Mouse (Mus musculus) layer of hippocampus, postnatal 14 days (tissue): Measurements from ENCODE around the gene Wdr91. TPM values are rescaled to one million over a fixed set of nuclear protein-coding genes. Genes with fewer than 3 reads are reported as not detected.

Source experiments
- DNase-seq, 2 experiments: peaks; one replicate each; pipeline ENCODE4 v3.0.0; 2021 to 2022; ENCODE audit warnings: low spot score in 2 of 2, mixed read lengths in 1 of 2
- total RNA-seq, 2 experiments: library from RNA; stranded (reverse); gene quantifications; 2 replicates each; pipeline ENCODE4 v1.2.3; 2021

Gene Wdr91
- total RNA-seq, 2 experiments from 2014 or later: 34.6 to 38.6 TPM

GRCm38 (mm10) chr6:34919956-34920355, 9.3 kb upstream of the Wdr91 start, which contains the start of gene Stra8:
TSS of gene Stra8 (plus strand) at chr6:34920163.
- no peak for DNase-seq

- DNase-seq: no peak
These were observed 8.5 kb upstream of the Wdr91 start for GRCm38 (mm10) chr6:34919146-34919545.

GRCm38 (mm10) chr6:34914462-34914861, 3.8 kb upstream of the Wdr91 start:
- no peak for DNase-seq

GRCm38 (mm10) chr6:34913341-34914040, 2.8 kb upstream of the Wdr91 start:
- DNase-seq: no peak

- DNase-seq: no peak
These were observed 888 bp downstream of the Wdr91 start for GRCm38 (mm10) chr6:34909631-34910345.

- DNase-seq: no peak
These were observed 2.9 kb downstream of the Wdr91 start for GRCm38 (mm10) chr6:34907696-34908260.

- DNase-seq: no peak
These were observed 3.5 kb downstream of the Wdr91 start for GRCm38 (mm10) chr6:34907121-34907614.

- DNase-seq: peak in 1 of 2 experiments; percentile 62
These were observed 4.0 kb downstream of the Wdr91 start for GRCm38 (mm10) chr6:34906661-34907060.

- no peak for DNase-seq
These were observed 4.6 kb downstream of the Wdr91 start for GRCm38 (mm10) chr6:34906125-34906524.

GRCm38 (mm10) chr6:34904361-34904760, 6.3 kb downstream of the Wdr91 start:
- DNase-seq: no peak

GRCm38 (mm10) chr6:34903851-34904250, 6.8 kb downstream of the Wdr91 start:
- no peak for DNase-seq

- DNase-seq: no peak
These were observed 7.2 kb downstream of the Wdr91 start for GRCm38 (mm10) chr6:34903441-34903840.

GRCm38 (mm10) chr6:34902578-34902977, 8.1 kb downstream of the Wdr91 start:
- no peak for DNase-seq

- DNase-seq: no peak
These were observed 8.7 kb downstream of the Wdr91 start for GRCm38 (mm10) chr6:34901911-34902444.

- DNase-seq: no peak
These were observed 9.7 kb downstream of the Wdr91 start for GRCm38 (mm10) chr6:34900990-34901389.

- DNase-seq: no peak
These were observed 11.5 kb downstream of the Wdr91 start for GRCm38 (mm10) chr6:34899127-34899526.

GRCm38 (mm10) chr6:34896168-34896780, 14.4 kb downstream of the Wdr91 start:
- no peak for DNase-seq

GRCm38 (mm10) chr6:34895569-34895968, 15.1 kb downstream of the Wdr91 start:
- DNase-seq: no peak

- DNase-seq: no peak
These were observed 21.5 kb downstream of the Wdr91 start for GRCm38 (mm10) chr6:34889185-34889584.

- DNase-seq: no peak
These were observed 23.4 kb downstream of the Wdr91 start for GRCm38 (mm10) chr6:34887131-34887850.

GRCm38 (mm10) chr6:34884724-34885123, 26.0 kb downstream of the Wdr91 start:
- DNase-seq: no peak
